Mouse (Mus musculus): Measurements from ENCODE around the gene Cacna2d2. TPM values are rescaled to one million over a fixed set of nuclear protein-coding genes. Genes with fewer than 3 reads are reported as not detected.

Cacna2d2 gene
- polyA plus RNA-seq, 1 experiment from 2014 or later, result 0.15 TPM

DNA sequence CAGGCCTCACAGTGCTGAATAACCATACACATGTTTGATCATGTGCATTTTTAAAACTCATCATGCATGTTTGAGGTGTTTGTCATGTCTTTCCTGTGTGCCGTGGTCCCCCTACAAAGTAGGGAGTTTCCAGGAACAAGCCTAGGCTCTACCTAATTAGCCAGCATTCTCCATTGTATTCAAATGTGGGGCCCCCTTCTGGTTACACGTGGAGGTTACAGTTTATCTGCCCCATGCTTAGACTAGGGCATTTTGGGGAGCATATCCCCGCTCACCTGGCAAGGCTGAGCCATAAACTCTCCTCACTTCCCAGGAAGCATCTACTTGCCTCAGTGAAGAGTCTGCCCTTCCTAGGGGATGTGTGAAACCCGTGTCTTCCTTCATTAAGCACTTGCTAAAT lies 3.0 kb upstream of the Cacna2d2 start:
- no peak overlapping the region for H3K4me3 ChIP-seq (ENCODE audit: low read depth, low read length)
- H3K9me3 ChIP-seq (ENCODE audit: control insufficient read depth, low read length), result no peaks in the 10 kb centered on the region
- no peaks in the 10 kb centered on the region for H3K36me3 ChIP-seq (ENCODE audit: control insufficient read depth, insufficient read depth, low read length)
- 32% methylated on average over 4 of the region's 4 CpGs for WGBS
- 0 out of 2 replicates have a peak, but pooled peaks cover 3% of the 10 kb centered on the region for H3K4me1 ChIP-seq (replicated peaks; ENCODE audit: control insufficient read depth, insufficient read depth)
- DNase-seq (ENCODE audit: low spot score) (no peak), ATAC-seq (ENCODE audit: low FRiP score, low TSS enrichment) (no peak)
- no peak overlapping the region for H3K9ac ChIP-seq (ENCODE audit: low read length)
- H3K27me3 ChIP-seq (ENCODE audit: control insufficient read depth, insufficient read depth, low read length), result peaks cover 9% of the 10 kb centered on the region; the same call in 1 of the 2 replicates
- TF ChIP-seq EP300 (optimal IDR thresholded peaks at IDR 0.05), result no peak
- TF ChIP-seq CTCF (IDR thresholded peaks at IDR 0.05; ENCODE audit: low read depth), result no peak; the same call in 1 of the 2 replicates
- H3K27ac ChIP-seq (replicated peaks), result no peak overlapping the region
- no peak overlapping the region for H3K4me2 ChIP-seq (replicated peaks; ENCODE audit: low read depth)

DNA sequence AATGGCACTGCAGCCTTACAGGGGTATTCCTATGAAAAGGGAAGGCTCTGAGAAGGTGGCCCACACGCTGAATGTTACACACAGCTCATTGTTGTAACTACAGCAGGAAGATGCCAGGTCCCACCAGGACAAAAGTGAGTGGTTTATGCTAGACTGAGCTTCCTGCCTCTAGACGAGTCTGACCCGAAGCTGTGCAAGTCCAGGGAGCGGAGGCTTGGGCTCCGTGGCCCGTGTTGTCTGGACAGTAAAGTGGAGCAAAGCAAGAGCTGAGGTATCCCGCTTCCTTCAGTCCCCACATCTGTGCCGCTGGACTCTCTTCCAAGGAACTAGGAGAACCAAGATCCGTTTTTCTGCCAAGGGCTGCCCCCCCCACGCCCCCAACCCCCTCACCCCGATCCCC lies 444 bp upstream of the Cacna2d2 start:
- Histone ChIP-seq H3K36me3 (ENCODE audit: control insufficient read depth, insufficient read depth, low read length) (no peaks in the 10 kb centered on the region), H3K4me2 (replicated peaks; ENCODE audit: low read depth) (no peak overlapping the region; the same call in 1 of the 2 replicates), H3K9ac (ENCODE audit: low read length) (no peak overlapping the region), H3K27ac (replicated peaks) (no peak overlapping the region), H3K4me3 (ENCODE audit: low read depth, low read length) (no peak overlapping the region), H3K9me3 (ENCODE audit: control insufficient read depth, low read length) (no peaks in the 10 kb centered on the region), H3K4me1 (replicated peaks; ENCODE audit: control insufficient read depth, insufficient read depth) (0 out of 2 replicates have a peak, but pooled peaks cover 3% of the 10 kb centered on the region), H3K27me3 (ENCODE audit: control insufficient read depth, insufficient read depth, low read length) (peaks cover 10% of the 10 kb centered on the region; the same call in 1 of the 2 replicates)
- TF ChIP-seq EP300 (optimal IDR thresholded peaks at IDR 0.05) (no peak), CTCF (IDR thresholded peaks at IDR 0.05; ENCODE audit: low read depth) (no peak)
- WGBS, result 27% methylated on average over 11 of the region's 11 CpGs
- ATAC-seq (ENCODE audit: low FRiP score, low TSS enrichment) (no peak), DNase-seq (ENCODE audit: low spot score) (no peak)

DNA sequence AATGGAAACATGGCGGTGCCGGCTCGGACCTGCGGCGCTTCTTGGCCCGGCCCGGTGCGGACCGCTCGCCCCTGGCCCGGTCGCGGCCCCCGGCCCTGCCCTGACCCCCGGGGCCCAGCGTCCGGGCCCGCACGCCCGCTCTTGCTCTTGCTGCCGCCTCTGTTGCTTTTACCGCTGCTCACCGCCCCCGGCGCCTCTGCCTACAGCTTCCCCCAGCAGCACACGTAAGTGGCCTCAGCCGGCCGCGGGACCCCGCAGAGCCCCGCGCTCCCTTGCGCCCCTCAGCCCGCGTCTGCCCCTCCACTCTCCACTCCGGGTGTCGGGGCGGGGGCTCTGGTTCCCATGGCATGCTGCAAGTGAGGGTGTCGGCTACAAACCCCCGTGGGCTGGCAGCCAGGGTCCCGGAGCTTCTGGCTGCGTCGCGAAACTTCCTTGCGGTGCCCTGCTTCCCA lies 674 bp downstream of the Cacna2d2 start:
- peaks cover 10% of the 10 kb centered on the region; the same call in 1 of the 2 replicates for H3K27me3 ChIP-seq (ENCODE audit: control insufficient read depth, insufficient read depth, low read length)
- 2% methylated on average over 37 of the region's 45 CpGs for WGBS

DNA sequence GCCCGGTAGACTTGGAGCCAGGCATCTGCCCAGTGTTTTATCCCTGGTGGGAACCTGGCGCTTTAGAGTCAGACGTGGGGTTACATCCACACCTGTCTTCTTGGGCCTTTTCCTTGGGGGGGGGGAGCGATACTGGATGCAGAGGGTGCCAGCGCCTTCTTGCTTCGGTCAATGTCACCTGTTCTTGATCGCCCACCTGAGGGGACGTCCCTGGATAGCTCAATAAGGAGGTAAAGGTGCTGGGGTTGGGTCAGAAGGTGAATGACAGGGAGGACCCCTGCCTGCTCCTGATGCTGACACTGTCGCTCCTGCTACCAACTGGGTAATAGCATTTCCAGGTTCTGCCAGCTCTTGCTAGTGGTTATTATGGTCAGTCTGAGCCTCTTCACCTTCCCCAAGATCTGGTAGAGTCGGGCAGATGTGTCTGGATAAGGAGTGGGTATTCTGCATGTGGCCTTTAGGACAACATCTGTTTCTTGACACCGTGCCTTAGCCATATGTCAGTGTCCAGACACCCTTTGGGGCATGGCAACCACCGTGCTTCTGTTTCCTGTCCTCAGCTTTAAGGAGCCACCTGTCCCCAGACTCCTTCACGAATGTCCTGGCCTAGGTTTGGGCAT lies 1.4 kb downstream of the Cacna2d2 start:
- 0 out of 2 replicates have a peak, but pooled peaks cover 3% of the 10 kb centered on the region for H3K4me1 ChIP-seq (replicated peaks; ENCODE audit: control insufficient read depth, insufficient read depth)
- H3K4me3 ChIP-seq (ENCODE audit: low read depth, low read length), result peak overlapping the region; percentile 56
- no peak overlapping the region for H3K9ac ChIP-seq (ENCODE audit: low read length)
- peak overlapping the region; percentile 99 for H3K4me2 ChIP-seq (replicated peaks; ENCODE audit: low read depth)
- peaks cover 10% of the 10 kb centered on the region; the same call in 1 of the 2 replicates for H3K27me3 ChIP-seq (ENCODE audit: control insufficient read depth, insufficient read depth, low read length)
- H3K27ac ChIP-seq (replicated peaks), result no peak overlapping the region
- ATAC-seq (ENCODE audit: low FRiP score, low TSS enrichment), result no peak
- H3K36me3 ChIP-seq (ENCODE audit: control insufficient read depth, insufficient read depth, low read length), result no peaks in the 10 kb centered on the region
- no peak for DNase-seq (ENCODE audit: low spot score)
- TF ChIP-seq EP300 (optimal IDR thresholded peaks at IDR 0.05) (no peak), CTCF (IDR thresholded peaks at IDR 0.05; ENCODE audit: low read depth) (no peak)
- H3K9me3 ChIP-seq (ENCODE audit: control insufficient read depth, low read length), result no peaks in the 10 kb centered on the region
- 14% methylated on average over 13 of the region's 13 CpGs for WGBS

More for the DNA sequence above, 674 bp downstream of the Cacna2d2 start:
- Histone ChIP-seq H3K9me3 (ENCODE audit: control insufficient read depth, low read length) (no peaks in the 10 kb centered on the region), H3K4me3 (ENCODE audit: low read depth, low read length) (peak overlapping the region; percentile 56), H3K4me1 (replicated peaks; ENCODE audit: control insufficient read depth, insufficient read depth) (0 out of 2 replicates have a peak, but pooled peaks cover 3% of the 10 kb centered on the region), H3K27ac (replicated peaks) (no peak overlapping the region), H3K4me2 (replicated peaks; ENCODE audit: low read depth) (peak overlapping the region; percentile 99), H3K36me3 (ENCODE audit: control insufficient read depth, insufficient read depth, low read length) (no peaks in the 10 kb centered on the region), H3K9ac (ENCODE audit: low read length) (peak overlapping the region; percentile 43; the same call in 1 of the 2 replicates)
- ATAC-seq (ENCODE audit: low FRiP score, low TSS enrichment) (0 out of 2 replicates have a peak, but pooled peaks have one; percentile 8), DNase-seq (ENCODE audit: low spot score) (peak; percentile 17)
- no peak for TF ChIP-seq EP300 (optimal IDR thresholded peaks at IDR 0.05)
- TF ChIP-seq CTCF (IDR thresholded peaks at IDR 0.05; ENCODE audit: low read depth), result no peak

DNA sequence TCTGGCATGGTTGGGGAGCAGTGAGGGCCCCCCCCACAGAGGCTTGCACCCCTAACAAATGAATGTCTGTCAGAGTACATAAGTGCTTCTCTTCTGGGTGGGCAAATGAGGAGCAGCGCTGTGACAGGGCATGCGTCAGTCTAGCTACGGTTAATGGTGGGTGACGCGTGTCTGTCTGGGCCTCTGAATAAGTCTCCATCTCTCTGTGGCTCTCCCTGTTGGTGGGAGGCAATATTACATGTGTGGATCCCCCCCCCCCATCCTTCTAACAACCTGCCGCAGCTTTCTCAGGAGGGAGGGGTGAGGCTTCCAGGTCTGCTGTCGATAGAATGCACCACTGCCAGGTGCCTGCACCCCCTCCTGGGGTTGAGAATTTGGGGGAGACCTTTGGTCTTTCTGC lies 3.7 kb downstream of the Cacna2d2 start:
- H3K4me3 ChIP-seq (ENCODE audit: low read depth, low read length), result no peak overlapping the region
- H3K9me3 ChIP-seq (ENCODE audit: control insufficient read depth, low read length), result no peaks in the 10 kb centered on the region
- TF ChIP-seq EP300 (optimal IDR thresholded peaks at IDR 0.05) (no peak), CTCF (IDR thresholded peaks at IDR 0.05; ENCODE audit: low read depth) (peak; percentile 4; the same call in 1 of the 2 replicates)
- H3K27ac ChIP-seq (replicated peaks), result no peak overlapping the region
- no peak for DNase-seq (ENCODE audit: low spot score)
- H3K4me2 ChIP-seq (replicated peaks; ENCODE audit: low read depth), result no peak overlapping the region
- H3K4me1 ChIP-seq (replicated peaks; ENCODE audit: control insufficient read depth, insufficient read depth), result 0 out of 2 replicates have a peak, but pooled peaks cover 3% of the 10 kb centered on the region
- peaks cover 10% of the 10 kb centered on the region; the same call in 1 of the 2 replicates for H3K27me3 ChIP-seq (ENCODE audit: control insufficient read depth, insufficient read depth, low read length)
- H3K9ac ChIP-seq (ENCODE audit: low read length), result no peak overlapping the region
- 72% methylated on average over 7 of the region's 7 CpGs for WGBS
- H3K36me3 ChIP-seq (ENCODE audit: control insufficient read depth, insufficient read depth, low read length), result no peaks in the 10 kb centered on the region
- no peak for ATAC-seq (ENCODE audit: low FRiP score, low TSS enrichment)

DNA sequence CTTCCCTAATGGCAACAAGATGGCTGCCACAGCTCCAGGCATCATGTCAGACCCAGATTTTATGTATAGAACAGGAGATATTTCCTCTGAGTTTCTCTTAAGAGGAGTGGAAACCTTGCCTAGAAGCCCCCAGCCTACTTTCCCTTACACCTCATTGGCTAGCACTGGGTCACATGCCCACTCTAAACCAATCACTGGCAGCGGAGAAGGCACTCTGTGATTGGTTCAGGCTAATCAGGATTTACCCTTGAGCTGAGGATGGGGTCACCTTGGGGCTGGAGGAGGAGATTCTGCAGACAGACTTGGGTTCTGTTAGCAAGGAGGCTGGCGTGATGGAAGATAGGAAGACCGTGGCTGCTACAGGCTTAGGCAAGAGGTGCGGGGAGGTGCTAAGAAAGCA lies 10.0 kb downstream of the Cacna2d2 start:
- Histone ChIP-seq H3K4me2 (replicated peaks; ENCODE audit: low read depth) (no peak overlapping the region), H3K9ac (ENCODE audit: low read length) (no peak overlapping the region), H3K4me3 (ENCODE audit: low read depth, low read length) (no peak overlapping the region), H3K9me3 (ENCODE audit: control insufficient read depth, low read length) (no peaks in the 10 kb centered on the region), H3K36me3 (ENCODE audit: control insufficient read depth, insufficient read depth, low read length) (no peaks in the 10 kb centered on the region), H3K27me3 (ENCODE audit: control insufficient read depth, insufficient read depth, low read length) (no peaks in the 10 kb centered on the region), H3K4me1 (replicated peaks; ENCODE audit: control insufficient read depth, insufficient read depth) (no peaks in the 10 kb centered on the region), H3K27ac (replicated peaks) (no peak overlapping the region)
- 79% methylated on average over 4 of the region's 4 CpGs for WGBS
- TF ChIP-seq CTCF (IDR thresholded peaks at IDR 0.05; ENCODE audit: low read depth), result no peak
- no peak for TF ChIP-seq EP300 (optimal IDR thresholded peaks at IDR 0.05)
- DNase-seq (ENCODE audit: low spot score) (no peak), ATAC-seq (ENCODE audit: low FRiP score, low TSS enrichment) (no peak)

Data from stomach, postnatal 0 days (tissue).